7 mouse cellular contexts compared by ENCODE assay signal in genomic region chr5:140829081-140829910, GRCm38 (mm10). TPM values are rescaled to one million over a fixed set of nuclear protein-coding genes. Genes with fewer than 3 reads are reported as not detected.
A peak's percentile ranks its signal among the peaks of the same experiment; 100 is the strongest.
DNase-seq lines count a peak whose midpoint lies in the region; ATAC-seq lines count a peak whose summit lies in the region.

No protein-coding gene starts in this region.

- H3K36me3 ChIP-seq in megakaryocyte, embryonic 14.5 days (replicated peaks; ENCODE audit: low read length), result peaks cover 7% of the 10 kb centered on the region
- no peaks in the 10 kb centered on the region for H3K36me3 ChIP-seq in embryonic facial prominence, embryonic 11.5 days (replicated peaks; ENCODE audit: control insufficient read depth, insufficient read depth, low read depth, low read length)
- no peaks in the 10 kb centered on the region for H3K36me3 ChIP-seq in intestine, embryonic 14.5 days (ENCODE audit: control insufficient read depth, insufficient read depth, low read length)

- H3K9ac ChIP-seq in embryonic facial prominence, embryonic 11.5 days (replicated peaks; ENCODE audit: low read length), result peak overlapping the region; percentile 86
- peak overlapping the region; percentile 83 for H3K9ac ChIP-seq in intestine, embryonic 14.5 days (ENCODE audit: low read length)

- no peaks in the 10 kb centered on the region for H3K27me3 ChIP-seq in megakaryocyte, embryonic 14.5 days (replicated peaks)
- no peaks in the 10 kb centered on the region for H3K27me3 ChIP-seq in embryonic facial prominence, embryonic 11.5 days (ENCODE audit: control insufficient read depth, insufficient read depth, low read length)
- no peaks in the 10 kb centered on the region for H3K27me3 ChIP-seq in intestine, embryonic 14.5 days (replicated peaks; ENCODE audit: control insufficient read depth, insufficient read depth, low read length)

- H3K27ac ChIP-seq in embryonic facial prominence, embryonic 11.5 days (replicated peaks; ENCODE audit: low read depth, low read length), result no peak overlapping the region
- peak overlapping the region; percentile 43; the same call in 1 of the 2 replicates for H3K27ac ChIP-seq in intestine, embryonic 14.5 days (ENCODE audit: low read depth)

- peak overlapping the region; percentile 85 for H3K4me2 ChIP-seq in embryonic facial prominence, embryonic 11.5 days (ENCODE audit: low read depth, low read length)
- H3K4me2 ChIP-seq in intestine, embryonic 14.5 days (ENCODE audit: low read length), result peak overlapping the region; percentile 87

- peak; percentile 14 for DNase-seq in embryonic facial prominence, embryonic 11.5 days (ENCODE audit: low spot score)
- DNase-seq in intestine, embryonic 14.5 days (ENCODE audit: low spot score), result no peak
- DNase-seq in lung, postnatal 14 days, result peak; percentile 25
- no peak for DNase-seq in frontal cortex, postnatal 14 days (ENCODE audit: low spot score in 2 of 2)
- DNase-seq in left cerebral cortex, adult 8-10 months (ENCODE audit: low spot score in 2 of 2), result no peak

- peak overlapping the region; percentile 99 for H3K4me3 ChIP-seq in megakaryocyte, embryonic 14.5 days (replicated peaks)
- peak overlapping the region; percentile 71 for H3K4me3 ChIP-seq in embryonic facial prominence, embryonic 11.5 days (ENCODE audit: low read depth, low read length)
- H3K4me3 ChIP-seq in intestine, embryonic 14.5 days (ENCODE audit: low read depth, low read length), result peak overlapping the region; percentile 85

- no peak for ATAC-seq in megakaryocyte, adult 5-6 weeks (ENCODE audit: poor library complexity, severe bottlenecking)
- ATAC-seq in embryonic facial prominence, embryonic 11.5 days (replicated peaks; ENCODE audit: insufficient number of reproducible peaks, low FRiP score, low TSS enrichment, low read depth), result no peak
- peak; percentile 1; the same call in 1 of the 2 replicates for ATAC-seq in intestine, embryonic 14.5 days (replicated peaks; ENCODE audit: low FRiP score, low TSS enrichment, low read depth)

- 38% methylated on average over 18 of the region's 18 CpGs for WGBS in embryonic facial prominence, embryonic 11.5 days
- 34% methylated on average over 18 of the region's 18 CpGs for WGBS in intestine, embryonic 14.5 days

- H3K9me3 ChIP-seq in megakaryocyte, embryonic 14.5 days, result no peaks in the 10 kb centered on the region
- H3K9me3 ChIP-seq in embryonic facial prominence, embryonic 11.5 days (replicated peaks; ENCODE audit: control insufficient read depth, low read length), result no peaks in the 10 kb centered on the region
- H3K9me3 ChIP-seq in intestine, embryonic 14.5 days (ENCODE audit: control insufficient read depth, low read length), result no peaks in the 10 kb centered on the region

- peaks cover 62% of the 10 kb centered on the region for H3K4me1 ChIP-seq in megakaryocyte, embryonic 14.5 days
- no peaks in the 10 kb centered on the region for H3K4me1 ChIP-seq in embryonic facial prominence, embryonic 11.5 days (ENCODE audit: control insufficient read depth, insufficient read depth, low read length)
- peaks cover 27% of the 10 kb centered on the region for H3K4me1 ChIP-seq in intestine, embryonic 14.5 days (replicated peaks; ENCODE audit: control insufficient read depth, insufficient read depth, low read length)

RNA-seq across cellular contexts. Expression of gene Gna12, which starts 0.9 kb away (rescaled TPM):
- polyA plus RNA-seq in megakaryocyte, embryonic 14.5 days (2012; ENCODE audit: insufficient read depth, low replicate concordance), result 53.6 and 62.1 TPM in 2 replicates
- 21.0 and 24.6 TPM in 2 replicates for total RNA-seq in megakaryocyte, adult 5-6 weeks (2015)
- 15.9 and 20.3 TPM in 2 replicates for total RNA-seq in megakaryocyte, adult 5-6 weeks (2017)
- 26.7 and 46.8 TPM in 2 replicates for polyA plus RNA-seq in embryonic facial prominence, embryonic 11.5 days (2014; fragmentation: Nextera tagmentation; extraction: Ambion mirVana)
- polyA plus RNA-seq in intestine, embryonic 14.5 days (2014; fragmentation: Nextera tagmentation; extraction: Ambion mirVana), result 15.7 and 17.7 TPM in 2 replicates
- total RNA-seq in left cerebral cortex, adult 8-10 months (2022), result 10 to 100 TPM; 82.0 to 85.9 (median 83.8) TPM

Comparison
In these comparisons a context has a peak if more than half of its experiments do, and no peak if none do; other contexts are left out.
1. DNase-seq: peak in embryonic facial prominence, embryonic 11.5 days (single experiment) and lung, postnatal 14 days (single experiment); none in intestine, embryonic 14.5 days (single experiment), frontal cortex, postnatal 14 days (0 of 2) and left cerebral cortex, adult 8-10 months (0 of 2).
2. Peak in every context shown above with its lines, with median percentiles within 50 percentile points of each other: H3K4me3 ChIP-seq.